8 mouse cellular contexts compared by ENCODE assay signal in the genomic region with DNA sequence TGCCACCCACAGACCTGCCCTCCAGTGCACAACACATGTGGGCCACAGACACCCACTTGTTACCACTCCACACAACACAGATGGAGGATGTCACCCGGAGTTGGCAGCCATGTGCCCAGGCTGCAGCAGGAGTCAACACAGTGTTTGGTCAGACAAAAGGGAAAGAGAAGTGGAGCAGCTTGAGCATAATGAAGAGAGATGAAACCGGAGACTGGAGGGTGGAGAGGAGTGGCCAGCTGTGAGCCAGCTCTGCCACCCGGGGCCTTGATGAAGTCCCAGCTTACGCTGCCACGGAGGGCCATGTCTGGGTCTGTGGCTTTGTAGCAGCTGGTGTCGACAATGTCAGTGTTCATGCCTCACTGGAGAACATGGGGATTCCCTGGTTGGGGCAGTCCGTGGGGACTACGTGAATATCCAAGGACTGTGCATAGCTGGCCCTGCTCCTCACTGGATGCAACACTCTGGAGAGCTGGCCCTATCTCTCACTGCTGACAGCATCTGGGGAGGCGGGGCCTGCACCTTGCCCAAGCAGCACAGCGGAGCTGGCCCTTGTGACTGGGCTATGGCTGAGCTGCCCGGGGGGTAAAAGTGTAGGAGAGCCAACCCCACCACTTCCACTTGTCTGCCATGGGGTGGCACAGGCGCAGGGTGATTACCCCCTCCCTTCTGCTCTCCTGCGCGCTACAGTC.
DNase-seq lines count a peak whose midpoint lies in the region; ATAC-seq and TF ChIP-seq lines count a peak whose summit lies in the region.

No protein-coding gene starts in this region.

- WGBS in liver, embryonic 15.5 days (ENCODE audit: insufficient replicate concordance): 66% methylated on average over 14 of the region's 14 CpGs

- H3K36me3 ChIP-seq in liver, embryonic 15.5 days (replicated peaks): no peaks in the 10 kb centered on the region

- H3K27ac ChIP-seq in liver, embryonic 15.5 days (replicated peaks): no peak overlapping the region

- no peak overlapping the region for H3K4me3 ChIP-seq in liver, embryonic 15.5 days (replicated peaks)

- no peaks in the 10 kb centered on the region for H3K4me1 ChIP-seq in liver, embryonic 15.5 days (replicated peaks)

- no peak for TF ChIP-seq POLR2A in brain, embryonic 14.5 days (IDR thresholded peaks at IDR 0.05; ENCODE audit: borderline replicate concordance, extremely low read depth, insufficient read depth, insufficient read length, poor library complexity, severe bottlenecking)

- no peak for TF ChIP-seq CTCF in brain, embryonic 14.5 days (IDR thresholded peaks at IDR 0.05; ENCODE audit: borderline replicate concordance, extremely low read depth, insufficient read depth, insufficient read length)

- peak overlapping the region; percentile 13; the same call in 1 of the 2 replicates for H3K4me2 ChIP-seq in liver, embryonic 15.5 days

- 0 out of 2 replicates have a peak, but pooled peaks have one; percentile 9 for ATAC-seq in liver, embryonic 15.5 days (ENCODE audit: insufficient read depth)

- no peak overlapping the region for H3K9ac ChIP-seq in liver, embryonic 15.5 days

- DNase-seq in adrenal gland, adult 2 months: peak; percentile 43
- DNase-seq in adrenal gland, postnatal 4 days (ENCODE audit: low spot score in 2 of 2): no peak
- DNase-seq in brain, embryonic 14.5 days (ENCODE audit: low read depth): peak; percentile 60
- DNase-seq in heart, postnatal 10 days: peak; percentile 63 to 77
- DNase-seq in yolk sac, embryonic 10.5 days (ENCODE audit: low spot score): no peak
- no peak for DNase-seq in gastrocnemius, postnatal 25 days
- DNase-seq in urinary bladder, postnatal 4 days (ENCODE audit: low spot score in 2 of 2): no peak

- intact Hi-C loops in heart, postnatal 10 days (cut with DNase I): no loop called here

- H3K9me3 ChIP-seq in liver, embryonic 15.5 days (replicated peaks): no peaks in the 10 kb centered on the region

- no peaks in the 10 kb centered on the region for H3K27me3 ChIP-seq in liver, embryonic 15.5 days

Comparison
In these comparisons a context has a peak if more than half of its experiments do, and no peak if none do; other contexts are left out.
1. DNase-seq: peak in adrenal gland, adult 2 months (single experiment), brain, embryonic 14.5 days (single experiment) and heart, postnatal 10 days (2 of 2); none in adrenal gland, postnatal 4 days (0 of 2), yolk sac, embryonic 10.5 days (single experiment), gastrocnemius, postnatal 25 days (single experiment) and urinary bladder, postnatal 4 days (0 of 2).